Mouse (Mus musculus) C2C12 (cell line): ENCODE measurements at regions not wholly inside any gene's neighbourhood (a gene's known extent, or its start where the extent isn't known, plus 50 kb on each side); places are given as distances from the start of the nearest gene placed in this dataset.

Experiments
- H3K27me3 ChIP-seq: one replicate; pipeline ENCODE4 v1.6.1; 2011; ENCODE audit not compliant: control insufficient read depth, insufficient read depth, insufficient read length
- H3K36me3 ChIP-seq: one replicate; pipeline ENCODE4 v1.6.1; 2011; ENCODE audit not compliant: control insufficient read depth, insufficient read depth
- H3K4me3 ChIP-seq: one replicate; pipeline ENCODE4 v1.5.1; 2011; ENCODE audit warnings: mild to moderate bottlenecking, control low read depth; ENCODE audit not compliant: poor library complexity, insufficient read depth, severe bottlenecking
- H3K79me2 ChIP-seq: one replicate; pipeline ENCODE4 v1.6.1; 2011; ENCODE audit not compliant: control insufficient read depth, insufficient read depth
- H3K79me3 ChIP-seq: one replicate; pipeline ENCODE4 v1.6.1; 2011; ENCODE audit warnings: low read depth, control low read depth
- H3ac ChIP-seq: one replicate; pipeline ENCODE3; 2011; ENCODE audit warnings: low read depth; ENCODE audit not compliant: control insufficient read depth, insufficient read length
- CEBPB ChIP-seq: IDR thresholded peaks from one replicate; pipeline ENCODE4 v1.6.1; 2011; ENCODE audit warnings: low read depth, mild to moderate bottlenecking, control low read depth, moderate library complexity
- CTCF ChIP-seq: IDR thresholded peaks from one replicate; pipeline ENCODE4 v1.5.1; 2011; ENCODE audit not compliant: control insufficient read depth, insufficient read depth, insufficient read length
- FOSL1 ChIP-seq: IDR thresholded peaks from one replicate; pipeline ENCODE4 v1.8.0; 2011; ENCODE audit warnings: mild to moderate bottlenecking, low read length; ENCODE audit not compliant: poor library complexity, insufficient read depth, severe bottlenecking
- MAX ChIP-seq: IDR thresholded peaks from one replicate; pipeline ENCODE4 v1.6.1; 2011; ENCODE audit warnings: mild to moderate bottlenecking, control low read depth
- MYOD1 ChIP-seq: IDR thresholded peaks from one replicate; pipeline ENCODE4 v1.6.1; 2011; ENCODE audit warnings: low read depth; ENCODE audit not compliant: control insufficient read depth, insufficient read length
- MYOG ChIP-seq: IDR thresholded peaks from one replicate; pipeline ENCODE4 v1.6.1; 2011; ENCODE audit not compliant: control insufficient read depth, insufficient read length; ENCODE audit errors: extremely low read depth
- USF1 ChIP-seq: IDR thresholded peaks from one replicate; pipeline ENCODE4 v1.6.1; 2011; ENCODE audit warnings: low read depth, mild to moderate bottlenecking, control low read depth, moderate library complexity

- TF ChIP-seq CTCF, result no peak
- TF ChIP-seq FOSL1, result peak; percentile 2
- peak; percentile 97 for TF ChIP-seq MYOD1
- Histone ChIP-seq H3K79me3 (no peaks in the 10 kb centered on the region), H3K79me2 (no peaks in the 10 kb centered on the region), H3K27me3 (no peaks in the 10 kb centered on the region), H3ac (no peak overlapping the region), H3K36me3 (no peaks in the 10 kb centered on the region), H3K4me3 (no peak overlapping the region)
Measured at GRCm38 (mm10) chr13:102352073-102352854, 341.1 kb upstream of the Cd180 start.

- Histone ChIP-seq H3K79me2 (no peaks in the 10 kb centered on the region), H3K4me3 (no peak overlapping the region), H3K79me3 (no peaks in the 10 kb centered on the region), H3ac (no peak overlapping the region), H3K27me3 (no peaks in the 10 kb centered on the region), H3K36me3 (no peaks in the 10 kb centered on the region)
- TF ChIP-seq MYOG, result no peak
- TF ChIP-seq FOSL1, result no peak
- no peak for TF ChIP-seq CEBPB
Measured at GRCm38 (mm10) chr13:102355569-102355968, 337.8 kb upstream of the Cd180 start.

GRCm38 (mm10) chr13:102372451-102373082 is 320.8 kb upstream of the Cd180 start:
- Histone ChIP-seq H3ac (no peak overlapping the region), H3K4me3 (no peak overlapping the region), H3K36me3 (no peaks in the 10 kb centered on the region), H3K79me3 (no peaks in the 10 kb centered on the region), H3K27me3 (no peaks in the 10 kb centered on the region), H3K79me2 (no peaks in the 10 kb centered on the region)
- TF ChIP-seq FOSL1, result peak; percentile 16
- no peak for TF ChIP-seq CTCF
- TF ChIP-seq MYOD1, result peak; percentile 57

- Histone ChIP-seq H3K4me3 (no peak overlapping the region), H3ac (no peak overlapping the region), H3K36me3 (no peaks in the 10 kb centered on the region), H3K27me3 (no peaks in the 10 kb centered on the region), H3K79me2 (no peaks in the 10 kb centered on the region), H3K79me3 (no peaks in the 10 kb centered on the region)
- no peak for TF ChIP-seq MAX
- no peak for TF ChIP-seq USF1
- TF ChIP-seq MYOG, result no peak
- TF ChIP-seq CEBPB, result no peak
- no peak for TF ChIP-seq MYOD1
- no peak for TF ChIP-seq CTCF
- no peak for TF ChIP-seq FOSL1
Measured at GRCm38 (mm10) chr13:102380667-102381066, 312.7 kb upstream of the Cd180 start.

- Histone ChIP-seq H3K36me3 (no peaks in the 10 kb centered on the region), H3K4me3 (no peak overlapping the region), H3K79me3 (no peaks in the 10 kb centered on the region), H3K27me3 (no peaks in the 10 kb centered on the region), H3ac (no peak overlapping the region), H3K79me2 (no peaks in the 10 kb centered on the region)
- TF ChIP-seq MAX (no peak), MYOD1 (no peak), CTCF (no peak), USF1 (no peak), MYOG (no peak), CEBPB (no peak), FOSL1 (no peak)
Measured at GRCm38 (mm10) chr13:102391911-102392310, 301.4 kb upstream of the Cd180 start.

GRCm38 (mm10) chr13:102392868-102393661 is 300.3 kb upstream of the Cd180 start:
- no peak overlapping the region for H3K4me3 ChIP-seq
- H3K27me3 ChIP-seq, result no peaks in the 10 kb centered on the region
- no peaks in the 10 kb centered on the region for H3K36me3 ChIP-seq
- H3ac ChIP-seq, result no peak overlapping the region
- TF ChIP-seq MYOD1, result no peak
- no peak for TF ChIP-seq FOSL1
- TF ChIP-seq CEBPB, result no peak
- no peak for TF ChIP-seq CTCF
- TF ChIP-seq USF1, result no peak
- no peak for TF ChIP-seq MAX
- no peak for TF ChIP-seq MYOG
- H3K79me3 ChIP-seq, result no peaks in the 10 kb centered on the region
- no peaks in the 10 kb centered on the region for H3K79me2 ChIP-seq
